Mouse (Mus musculus) limb, embryonic 14.5 days (tissue): ENCODE data around the gene Lin9. TPM values are rescaled to one million over a fixed set of nuclear protein-coding genes. Genes with fewer than 3 reads are reported as not detected.
A peak's percentile ranks its signal among the peaks of the same experiment; 100 is the strongest.
"Not testable (repeated sequence)": the region's sequence is repeated elsewhere in the genome, so short reads cannot be mapped to it uniquely, and the experiment has no call there.

Source experiments
- ATAC-seq: fragments of 200-750 bp; cut with Nextera tagmentation; 2 replicates; pipeline ENCODE4 v1.8.0; 2017; ENCODE audit warnings: low read depth, moderate number of reproducible peaks, moderate TSS enrichment; ENCODE audit not compliant: low FRiP score
- DNase-seq: peaks from one replicate; pipeline ENCODE4 v3.0.0-alpha.2; 2015; ENCODE audit warnings: low spot score
- H3K27ac ChIP-seq: fragments of 300-500 bp; sonication (generic); replicated peaks from 2 replicates; pipeline ENCODE4 v1.5.1; 2014; ENCODE audit warnings: low read depth, mild to moderate bottlenecking, low read length, moderate library complexity, mixed read lengths
- H3K27me3 ChIP-seq: fragments of 300-500 bp; sonication (generic); 2 replicates; pipeline ENCODE4 v1.6.1; 2014; ENCODE audit warnings: low read length, mixed read lengths; ENCODE audit not compliant: control insufficient read depth, insufficient read depth
- H3K36me3 ChIP-seq: fragments of 300-500 bp; sonication (generic); 2 replicates; pipeline ENCODE4 v1.6.1; 2014; ENCODE audit warnings: mild to moderate bottlenecking, low read length, moderate library complexity, mixed read lengths; ENCODE audit not compliant: control insufficient read depth, insufficient read depth
- H3K4me1 ChIP-seq: fragments of 300-500 bp; sonication (generic); 2 replicates; pipeline ENCODE4 v1.6.1; 2014; ENCODE audit warnings: antibody characterized with exemption, low read length, mixed read lengths; ENCODE audit not compliant: control insufficient read depth, insufficient read depth
- H3K4me2 ChIP-seq: fragments of 300-500 bp; sonication (generic); replicated peaks from 2 replicates; pipeline ENCODE4 v1.6.1; 2014; ENCODE audit warnings: low read depth, mild to moderate bottlenecking, low read length, moderate library complexity; ENCODE audit not compliant: severe bottlenecking
- H3K4me3 ChIP-seq: fragments of 300-500 bp; sonication (generic); replicated peaks from 2 replicates; pipeline ENCODE4 v1.5.1; 2014; ENCODE audit warnings: low read length
- H3K9ac ChIP-seq: fragments of 300-500 bp; sonication (generic); 2 replicates; pipeline ENCODE4 v1.6.1; 2014; ENCODE audit warnings: mild to moderate bottlenecking, low read depth, low read length, moderate library complexity; ENCODE audit not compliant: severe bottlenecking
- H3K9me3 ChIP-seq: fragments of 300-500 bp; sonication (generic); 2 replicates; pipeline ENCODE4 v1.6.1; 2016; ENCODE audit warnings: low read length; ENCODE audit not compliant: control insufficient read depth
- POLR2A ChIP-seq: fragments of 200-500 bp; IDR thresholded peaks from 2 replicates; pipeline ENCODE4 v1.8.0; 2012; ENCODE audit warnings: inconsistent platforms, mild to moderate bottlenecking, moderate library complexity, borderline replicate concordance; ENCODE audit not compliant: insufficient read depth, insufficient read length; ENCODE audit errors: extremely low read depth
- WGBS: fragments of 180-500 bp; shearing (Covaris S2); extraction: QIAGEN DNeasy Blood & Tissue Kit; methylation state at CpG from one replicate; pipeline ENCODE4 v1.1.7; 2014; 5-methylcytosine and 5-hydroxymethylcytosine counted together
- polyA plus RNA-seq, 2 experiments: library from polyadenylated mRNA; depleted of rRNA in 1 of 2; stranded (reverse) in 1 of 2; unstranded in 1 of 2; fragments of >200 nt; fragmentation: Nextera tagmentation in 1 of 2; extraction: Ambion mirVana in 1 of 2; gene quantifications; 2 replicates each; pipeline versions ENCODE4 v1.2.1 to v1.2.3; 2012 to 2014

Gene Lin9
- polyA plus RNA-seq, 2 experiments, result 10.8 to 16.1 TPM

GRCm38 (mm10) chr1:180606796-180607577 is 34.0 kb upstream of the Lin9 start:
- ATAC-seq (peak; percentile 53; the same call in 1 of the 2 replicates), DNase-seq (no peak)
- H3K9ac ChIP-seq, result no peak overlapping the region
- TF ChIP-seq POLR2A, result no peak
- no peak overlapping the region; the same call in none of the 2 replicates for H3K27ac ChIP-seq
- H3K36me3 ChIP-seq, result peaks cover 10% of the 10 kb centered on the region; the same call in 1 of the 2 replicates
- H3K4me1 ChIP-seq, result peaks cover 5% of the 10 kb centered on the region; the same call in 1 of the 2 replicates
- no peak overlapping the region for H3K4me3 ChIP-seq
- H3K27me3 ChIP-seq, result no peaks in the 10 kb centered on the region
- H3K9me3 ChIP-seq, result no peaks in the 10 kb centered on the region
- WGBS, result 54% methylated on average over 10 of the region's 10 CpGs
- H3K4me2 ChIP-seq, result no peak overlapping the region

GRCm38 (mm10) chr1:180607578-180607879 is 33.4 kb upstream of the Lin9 start:
- ATAC-seq (no peak), DNase-seq (no peak)
- H3K9me3 ChIP-seq, result no peaks in the 10 kb centered on the region
- H3K36me3 ChIP-seq, result peaks cover 6% of the 10 kb centered on the region; the same call in 1 of the 2 replicates
- H3K27ac ChIP-seq, result no peak overlapping the region; the same call in none of the 2 replicates
- H3K4me1 ChIP-seq, result peaks cover 5% of the 10 kb centered on the region; the same call in 1 of the 2 replicates
- WGBS, result 92% methylated on average over 2 of the region's 2 CpGs
- no peak overlapping the region for H3K4me3 ChIP-seq
- no peak overlapping the region for H3K4me2 ChIP-seq
- no peak for TF ChIP-seq POLR2A
- H3K27me3 ChIP-seq, result no peaks in the 10 kb centered on the region
- no peak overlapping the region for H3K9ac ChIP-seq

- H3K4me1 ChIP-seq, H3K4me3 ChIP-seq, H3K36me3 ChIP-seq, DNase-seq, ATAC-seq, H3K9ac ChIP-seq, H3K9me3 ChIP-seq, H3K27me3 ChIP-seq, H3K4me2 ChIP-seq, H3K27ac ChIP-seq: not testable (repeated sequence)
- 89% methylated on average over 10 of the region's 14 CpGs for WGBS
Observed at GRCm38 (mm10) chr1:180611842-180612241, 29.1 kb upstream of the Lin9 start.

GRCm38 (mm10) chr1:180616762-180617161 is 24.2 kb upstream of the Lin9 start:
- no peaks in the 10 kb centered on the region for H3K9me3 ChIP-seq
- H3K36me3 ChIP-seq, result no peaks in the 10 kb centered on the region
- no peak for TF ChIP-seq POLR2A
- no peak overlapping the region for H3K27ac ChIP-seq
- DNase-seq, result no peak
- no peak overlapping the region for H3K4me2 ChIP-seq
- no peak overlapping the region for H3K4me3 ChIP-seq
- H3K4me1 ChIP-seq, result no peaks in the 10 kb centered on the region
- no peak for ATAC-seq
- no peaks in the 10 kb centered on the region for H3K27me3 ChIP-seq
- H3K9ac ChIP-seq, result no peak overlapping the region
- WGBS, result 90% methylated on average over 3 of the region's 3 CpGs

- no peak for TF ChIP-seq POLR2A
- no peak for DNase-seq
- 93% methylated on average over 4 of the region's 4 CpGs for WGBS
- Histone ChIP-seq H3K4me1 (no peaks in the 10 kb centered on the region), H3K27me3 (no peaks in the 10 kb centered on the region), H3K4me3 (no peak overlapping the region), H3K36me3 (no peaks in the 10 kb centered on the region), H3K9me3 (peaks cover 6% of the 10 kb centered on the region; the same call in 1 of the 2 replicates), H3K27ac (no peak overlapping the region), H3K9ac (no peak overlapping the region), H3K4me2 (no peak overlapping the region)
- ATAC-seq, result no peak
Observed at GRCm38 (mm10) chr1:180622389-180622788, 18.6 kb upstream of the Lin9 start.
